Mouse (Mus musculus): ENCODE data around the gene Trim65. TPM values are rescaled to one million over a fixed set of nuclear protein-coding genes. Genes with fewer than 3 reads are reported as not detected.
A peak's percentile ranks its signal among the peaks of the same experiment; 100 is the strongest.

Gene Trim65
- polyA plus RNA-seq, 1 experiment from 2014 or later, result 3.3 TPM

DNA sequence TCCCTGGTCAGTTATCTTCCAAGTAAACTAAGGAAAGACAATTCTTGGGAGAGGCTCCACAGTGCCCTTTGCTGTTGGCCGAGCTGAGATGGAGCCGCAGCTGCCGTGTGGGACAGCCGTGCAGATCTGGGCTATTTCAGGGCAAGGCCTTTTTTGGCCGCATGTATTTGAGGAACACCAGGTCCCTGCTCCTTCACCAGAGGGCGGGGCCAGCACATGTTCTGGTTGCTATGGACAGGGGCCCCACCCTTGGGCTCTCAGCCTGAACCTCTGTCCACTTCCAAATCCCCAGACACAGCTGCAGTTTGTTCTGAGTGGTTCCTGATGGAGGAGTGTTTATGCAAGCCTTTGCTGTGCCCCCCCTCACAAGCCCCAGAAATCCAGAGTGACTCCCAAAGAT is 30.5 kb downstream of the Trim65 start:
- TF ChIP-seq CTCF (IDR thresholded peaks at IDR 0.05; ENCODE audit: low read depth) (no peak), EP300 (optimal IDR thresholded peaks at IDR 0.05) (no peak)
- Histone ChIP-seq H3K27me3 (ENCODE audit: control insufficient read depth, insufficient read depth, low read length) (no peaks in the 10 kb centered on the region), H3K36me3 (ENCODE audit: control insufficient read depth, insufficient read depth, low read length) (no peaks in the 10 kb centered on the region), H3K9me3 (ENCODE audit: control insufficient read depth, low read length) (no peaks in the 10 kb centered on the region), H3K4me1 (replicated peaks; ENCODE audit: control insufficient read depth, insufficient read depth) (peaks cover 39% of the 10 kb centered on the region), H3K27ac (replicated peaks) (peak overlapping the region; percentile 95), H3K9ac (ENCODE audit: low read length) (no peak overlapping the region), H3K4me3 (ENCODE audit: low read depth, low read length) (no peak overlapping the region), H3K4me2 (replicated peaks; ENCODE audit: low read depth) (no peak overlapping the region)
- WGBS, result 20% methylated on average over 6 of the region's 6 CpGs
- DNase-seq (ENCODE audit: low spot score) (peak; percentile 83), ATAC-seq (ENCODE audit: low FRiP score, low TSS enrichment) (peak; percentile 71)

DNA sequence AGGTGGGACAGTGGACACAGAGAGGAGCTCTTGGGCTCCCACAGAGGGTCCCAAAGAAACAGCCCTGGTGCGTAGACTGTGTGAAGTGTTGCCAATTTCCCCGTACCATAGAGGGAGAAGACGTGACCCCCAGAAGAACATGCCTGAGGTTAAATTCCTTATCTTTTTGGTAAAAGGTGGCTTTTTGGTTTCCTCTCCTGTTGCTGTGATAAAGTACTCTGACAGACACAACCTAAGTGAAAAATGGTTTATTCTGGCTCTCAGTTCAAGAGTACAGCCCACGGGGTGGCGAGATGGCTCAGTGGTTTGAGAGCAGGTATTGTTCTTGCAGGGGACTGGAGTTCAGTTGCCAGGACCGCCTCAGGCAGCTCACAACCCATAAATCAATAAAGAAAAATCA is 31.5 kb downstream of the Trim65 start:
- DNase-seq (ENCODE audit: low spot score), result no peak
- no peak overlapping the region for H3K4me2 ChIP-seq (replicated peaks; ENCODE audit: low read depth)
- H3K36me3 ChIP-seq (ENCODE audit: control insufficient read depth, insufficient read depth, low read length), result no peaks in the 10 kb centered on the region
- 81% methylated on average over 6 of the region's 6 CpGs for WGBS
- H3K27me3 ChIP-seq (ENCODE audit: control insufficient read depth, insufficient read depth, low read length), result no peaks in the 10 kb centered on the region
- 0 out of 2 replicates have a peak overlapping the region, but pooled peaks have one; percentile 13 for H3K9ac ChIP-seq (ENCODE audit: low read length)
- no peak for ATAC-seq (ENCODE audit: low FRiP score, low TSS enrichment)
- peak overlapping the region; percentile 95 for H3K27ac ChIP-seq (replicated peaks)
- H3K9me3 ChIP-seq (ENCODE audit: control insufficient read depth, low read length), result no peaks in the 10 kb centered on the region
- H3K4me3 ChIP-seq (ENCODE audit: low read depth, low read length), result no peak overlapping the region
- H3K4me1 ChIP-seq (replicated peaks; ENCODE audit: control insufficient read depth, insufficient read depth), result peaks cover 39% of the 10 kb centered on the region
- no peak for TF ChIP-seq EP300 (optimal IDR thresholded peaks at IDR 0.05)
- TF ChIP-seq CTCF (IDR thresholded peaks at IDR 0.05; ENCODE audit: low read depth), result no peak

DNA sequence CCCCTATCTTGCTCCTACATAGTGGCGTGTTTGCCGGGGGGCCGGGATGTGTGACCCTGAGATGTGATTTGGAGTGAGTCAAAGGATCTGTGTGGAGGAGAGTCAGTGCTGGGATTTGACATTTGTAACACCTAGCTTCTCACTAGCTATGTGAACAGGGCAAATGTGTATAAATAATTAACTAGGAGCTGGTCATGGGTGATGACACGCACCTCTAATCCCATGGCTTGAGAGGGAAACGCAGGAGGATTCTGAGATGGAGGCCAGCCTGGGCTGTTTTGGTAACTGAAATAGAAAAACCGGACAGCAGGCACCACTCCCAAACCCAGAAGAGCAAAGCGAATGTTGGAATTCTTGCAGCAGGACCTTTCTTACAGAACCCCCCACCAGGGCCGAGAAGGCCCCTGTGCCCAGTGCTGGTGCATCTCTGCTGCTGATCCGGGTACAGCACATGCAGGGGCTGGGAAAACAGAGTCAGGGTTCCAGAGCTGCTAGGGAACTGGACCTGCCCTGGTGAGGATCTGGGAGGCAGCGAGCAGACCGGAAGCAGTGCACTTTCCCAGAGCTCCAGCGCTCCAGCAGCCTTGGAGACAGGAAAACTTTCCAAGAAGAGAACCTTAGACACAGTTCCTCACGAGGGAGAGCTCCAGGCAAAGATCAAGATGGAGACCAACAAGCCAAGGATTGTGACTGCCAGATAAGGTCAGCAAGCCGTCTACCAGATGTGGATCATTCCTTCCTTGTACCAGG is 32.0 kb downstream of the Trim65 start:
- TF ChIP-seq EP300 (optimal IDR thresholded peaks at IDR 0.05), result no peak
- TF ChIP-seq CTCF (IDR thresholded peaks at IDR 0.05; ENCODE audit: low read depth), result no peak
- no peak for DNase-seq (ENCODE audit: low spot score)
- H3K4me2 ChIP-seq (replicated peaks; ENCODE audit: low read depth), result no peak overlapping the region
- H3K4me1 ChIP-seq (replicated peaks; ENCODE audit: control insufficient read depth, insufficient read depth), result peaks cover 36% of the 10 kb centered on the region
- peak overlapping the region; percentile 95 for H3K27ac ChIP-seq (replicated peaks)
- WGBS, result 49% methylated on average over 14 of the region's 14 CpGs
- H3K9ac ChIP-seq (ENCODE audit: low read length), result peak overlapping the region; percentile 13; the same call in 1 of the 2 replicates
- no peak overlapping the region for H3K4me3 ChIP-seq (ENCODE audit: low read depth, low read length)
- no peaks in the 10 kb centered on the region for H3K27me3 ChIP-seq (ENCODE audit: control insufficient read depth, insufficient read depth, low read length)
- ATAC-seq (ENCODE audit: low FRiP score, low TSS enrichment), result peak; percentile 39
- H3K36me3 ChIP-seq (ENCODE audit: control insufficient read depth, insufficient read depth, low read length), result no peaks in the 10 kb centered on the region
- no peaks in the 10 kb centered on the region for H3K9me3 ChIP-seq (ENCODE audit: control insufficient read depth, low read length)

DNA sequence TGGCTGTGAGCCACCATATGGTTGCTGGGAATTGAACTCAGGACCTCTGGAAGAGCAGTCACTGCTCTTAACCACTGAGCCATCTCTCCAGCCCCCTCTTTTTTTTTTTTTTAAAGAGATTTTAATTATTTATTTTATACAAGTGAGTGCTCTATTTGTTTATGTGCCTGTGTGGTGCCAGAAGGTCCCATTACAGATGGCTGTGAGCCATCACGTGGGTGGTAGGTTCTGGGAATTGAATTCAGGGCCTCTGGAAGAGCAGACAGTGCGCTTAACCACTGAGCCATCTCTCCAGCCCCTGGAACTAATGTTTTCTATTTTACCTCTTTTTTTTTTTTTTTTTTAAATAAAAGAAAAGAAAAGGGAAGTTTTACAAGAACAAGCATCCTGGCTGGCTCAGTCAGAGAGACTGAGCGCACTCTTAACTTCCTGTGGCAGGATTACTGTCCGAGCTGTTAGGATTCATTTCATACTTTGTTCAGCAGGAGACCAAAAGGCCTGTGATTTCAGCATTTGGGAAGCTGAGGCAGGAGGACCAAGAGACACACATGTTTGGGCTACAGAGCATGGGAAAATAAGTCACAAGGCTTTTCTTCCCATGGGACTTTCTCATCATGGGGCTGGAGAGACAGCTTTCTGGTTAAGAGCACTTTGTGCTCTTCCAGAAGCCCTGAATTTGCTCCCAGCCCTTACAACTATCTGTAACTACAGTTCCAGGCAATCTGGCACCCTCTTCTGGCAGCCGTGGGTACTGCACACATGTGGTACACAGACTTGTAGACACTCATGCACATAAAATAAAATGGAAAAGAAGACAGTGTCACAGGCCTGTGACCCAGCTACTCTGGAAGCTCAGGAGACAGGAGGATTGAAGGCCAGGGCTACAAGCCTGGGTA is 34.5 kb downstream of the Trim65 start:
- Histone ChIP-seq H3K9me3 (ENCODE audit: control insufficient read depth, low read length) (no peaks in the 10 kb centered on the region), H3K27ac (replicated peaks) (no peak overlapping the region; the same call in 1 of the 2 replicates), H3K4me2 (replicated peaks; ENCODE audit: low read depth) (no peak overlapping the region), H3K4me3 (ENCODE audit: low read depth, low read length) (no peak overlapping the region), H3K9ac (ENCODE audit: low read length) (no peak overlapping the region), H3K36me3 (ENCODE audit: control insufficient read depth, insufficient read depth, low read length) (no peaks in the 10 kb centered on the region), H3K27me3 (ENCODE audit: control insufficient read depth, insufficient read depth, low read length) (no peaks in the 10 kb centered on the region), H3K4me1 (replicated peaks; ENCODE audit: control insufficient read depth, insufficient read depth) (peaks cover 18% of the 10 kb centered on the region)
- DNase-seq (ENCODE audit: low spot score), result peak; percentile 59
- no peak for TF ChIP-seq EP300 (optimal IDR thresholded peaks at IDR 0.05)
- TF ChIP-seq CTCF (IDR thresholded peaks at IDR 0.05; ENCODE audit: low read depth), result peak; percentile 67
- ATAC-seq (ENCODE audit: low FRiP score, low TSS enrichment), result no peak
- 86% methylated on average over 5 of the region's 5 CpGs for WGBS

GRCm38 (mm10) chr11:116095573-116095972 is 35.4 kb downstream of the Trim65 start:
- DNase-seq (ENCODE audit: low spot score), result no peak
- WGBS, result 43% methylated on average over 3 of the region's 3 CpGs
- Histone ChIP-seq H3K4me3 (ENCODE audit: low read depth, low read length) (no peak overlapping the region), H3K4me1 (replicated peaks; ENCODE audit: control insufficient read depth, insufficient read depth) (peaks cover 10% of the 10 kb centered on the region), H3K4me2 (replicated peaks; ENCODE audit: low read depth) (no peak overlapping the region), H3K27me3 (ENCODE audit: control insufficient read depth, insufficient read depth, low read length) (no peaks in the 10 kb centered on the region), H3K36me3 (ENCODE audit: control insufficient read depth, insufficient read depth, low read length) (no peaks in the 10 kb centered on the region), H3K9ac (ENCODE audit: low read length) (no peak overlapping the region), H3K9me3 (ENCODE audit: control insufficient read depth, low read length) (no peaks in the 10 kb centered on the region), H3K27ac (replicated peaks) (no peak overlapping the region)
- TF ChIP-seq CTCF (IDR thresholded peaks at IDR 0.05; ENCODE audit: low read depth) (no peak), EP300 (optimal IDR thresholded peaks at IDR 0.05) (no peak)
- ATAC-seq (ENCODE audit: low FRiP score, low TSS enrichment), result no peak

Data from stomach, postnatal 0 days (tissue).